Mouse (Mus musculus): ENCODE results near the gene A430078G23Rik.
"Not testable (repeated sequence)": the region's sequence is repeated elsewhere in the genome, so short reads cannot be mapped to it uniquely, and the experiment has no call there.

DNA sequence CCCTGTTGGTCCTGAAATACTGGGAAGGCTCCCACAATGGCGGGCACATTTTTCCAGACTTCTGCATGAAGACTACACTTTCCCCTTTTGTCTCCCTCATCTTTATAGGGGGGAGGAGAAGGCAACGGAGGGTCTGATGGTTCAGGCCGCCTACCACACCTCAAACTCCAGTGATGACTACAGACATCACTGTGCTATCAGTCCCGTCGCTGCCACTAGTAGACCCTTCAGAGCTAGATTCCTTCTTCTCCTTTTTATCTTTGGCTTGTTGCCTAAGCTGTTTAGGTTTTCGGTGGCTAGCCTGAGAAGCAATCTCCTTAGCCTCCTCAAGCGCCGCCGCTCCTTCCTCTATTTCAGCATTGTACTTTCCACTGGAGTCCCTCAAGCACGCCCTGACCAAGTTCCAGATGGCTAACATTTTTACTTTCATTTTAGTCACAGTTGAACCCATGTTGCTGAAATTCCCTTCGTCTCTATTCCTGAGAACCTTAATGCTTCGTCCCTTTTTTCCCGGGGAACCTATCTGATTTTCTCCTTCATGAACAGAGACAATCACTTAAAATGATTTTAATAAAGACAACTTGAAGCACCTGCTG, 44.9 kb upstream of the A430078G23Rik start:
- not testable (repeated sequence) for TF ChIP-seq MAFK (IDR thresholded peaks at IDR 0.05; ENCODE audit: insufficient read depth, low read depth, low read length); HCFC1 (IDR thresholded peaks at IDR 0.05; ENCODE audit: borderline replicate concordance, insufficient read depth, low read length); CHD2 (IDR thresholded peaks at IDR 0.05; ENCODE audit: low read depth, low read length)

All from ES-E14 (cell line).